Mouse (Mus musculus) c-Kit-negative CD71-positive TER-119-positive erythroid progenitor cells, embryonic 14.5 days (primary cell): ENCODE data around the gene Cbx5.

Source experiments
- DNase-seq: peaks from one replicate; pipeline ENCODE4 v3.0.0-alpha.2; 2013; ENCODE audit warnings: low read depth, low spot score

Cbx5 gene

DNA sequence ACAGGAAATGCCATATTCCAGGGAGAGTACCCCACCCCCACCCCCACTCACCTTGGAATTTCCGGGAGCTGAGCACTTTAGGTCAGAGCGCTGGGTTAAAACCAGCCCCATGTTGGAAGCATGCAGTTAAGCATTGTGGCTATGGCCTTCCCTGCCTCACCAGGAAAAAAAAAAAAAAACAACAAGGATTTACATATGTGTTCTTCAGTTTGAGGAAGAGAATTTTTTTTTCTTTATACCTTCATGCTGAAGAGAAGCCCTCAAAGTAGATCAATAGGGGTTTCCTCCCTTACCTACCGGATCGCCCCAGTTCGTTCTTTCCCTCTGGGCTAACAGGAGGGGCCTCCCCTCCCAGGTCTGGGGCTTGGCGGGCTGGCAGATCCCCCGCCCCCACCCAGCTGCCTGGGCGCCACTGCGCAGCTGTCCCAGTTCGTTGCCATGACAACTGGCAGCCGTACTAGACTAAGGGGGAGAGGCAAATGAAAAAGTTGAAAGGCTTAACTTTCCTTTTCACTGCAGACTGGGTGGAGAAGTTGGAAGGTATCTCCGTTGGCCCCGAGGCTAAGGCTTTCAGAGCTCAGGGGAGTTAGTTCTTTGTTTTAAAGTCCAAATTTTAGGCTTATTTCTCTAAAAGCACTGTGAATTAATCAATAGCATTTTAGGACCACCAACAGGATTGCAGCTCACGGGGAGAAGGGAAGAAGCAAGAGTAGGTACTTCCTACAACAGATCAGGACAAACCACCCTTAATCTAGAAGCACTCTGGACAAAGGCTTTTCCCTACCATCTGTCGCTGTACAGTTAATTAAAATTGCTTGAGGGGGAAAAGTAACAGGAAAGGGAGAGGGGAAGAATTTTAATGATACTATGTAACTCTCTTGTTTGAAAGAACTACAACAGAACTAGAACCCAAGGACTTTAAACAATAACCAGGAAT is 24.4 kb downstream of the Cbx5 start:
- peak; percentile 13 for DNase-seq

DNA sequence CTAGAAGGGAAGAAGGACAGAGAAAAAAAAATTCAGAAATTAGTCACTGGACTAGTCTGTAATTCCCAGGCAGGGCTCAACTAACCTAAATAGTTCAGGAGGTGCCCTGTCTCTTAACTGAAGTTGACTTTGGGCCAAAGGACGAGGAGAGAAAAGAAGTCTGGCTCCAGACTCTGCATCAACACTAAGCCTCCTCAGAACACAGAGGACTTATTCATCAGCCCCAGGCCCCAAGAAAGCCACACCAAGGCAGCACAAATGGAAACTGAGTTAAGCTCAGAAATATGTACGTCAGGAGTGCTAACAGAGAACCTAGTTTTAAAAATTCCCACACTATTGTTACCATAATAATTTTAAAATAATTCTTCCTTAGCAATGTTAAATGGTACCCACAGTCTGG is 25.5 kb downstream of the Cbx5 start:
- DNase-seq = no peak

DNA sequence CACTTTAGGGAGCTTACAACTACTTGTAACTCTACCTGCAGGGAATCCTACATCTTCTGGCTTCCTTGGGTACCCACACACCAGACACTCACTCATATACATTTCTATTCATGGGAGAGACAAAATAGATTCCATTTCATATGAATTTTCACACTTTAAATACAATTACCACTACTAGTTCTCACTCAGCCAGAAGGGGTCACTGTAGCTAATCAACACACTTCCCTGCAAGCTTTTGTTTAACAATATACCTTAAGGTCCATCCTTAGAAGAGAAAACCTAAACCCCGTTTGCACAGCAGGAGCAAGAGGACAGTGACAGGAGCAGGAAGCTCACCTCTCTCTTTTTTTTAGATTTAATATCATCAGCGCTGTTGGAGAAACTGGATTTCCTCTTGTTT is 34.5 kb downstream of the Cbx5 start:
- no peak for DNase-seq

DNA sequence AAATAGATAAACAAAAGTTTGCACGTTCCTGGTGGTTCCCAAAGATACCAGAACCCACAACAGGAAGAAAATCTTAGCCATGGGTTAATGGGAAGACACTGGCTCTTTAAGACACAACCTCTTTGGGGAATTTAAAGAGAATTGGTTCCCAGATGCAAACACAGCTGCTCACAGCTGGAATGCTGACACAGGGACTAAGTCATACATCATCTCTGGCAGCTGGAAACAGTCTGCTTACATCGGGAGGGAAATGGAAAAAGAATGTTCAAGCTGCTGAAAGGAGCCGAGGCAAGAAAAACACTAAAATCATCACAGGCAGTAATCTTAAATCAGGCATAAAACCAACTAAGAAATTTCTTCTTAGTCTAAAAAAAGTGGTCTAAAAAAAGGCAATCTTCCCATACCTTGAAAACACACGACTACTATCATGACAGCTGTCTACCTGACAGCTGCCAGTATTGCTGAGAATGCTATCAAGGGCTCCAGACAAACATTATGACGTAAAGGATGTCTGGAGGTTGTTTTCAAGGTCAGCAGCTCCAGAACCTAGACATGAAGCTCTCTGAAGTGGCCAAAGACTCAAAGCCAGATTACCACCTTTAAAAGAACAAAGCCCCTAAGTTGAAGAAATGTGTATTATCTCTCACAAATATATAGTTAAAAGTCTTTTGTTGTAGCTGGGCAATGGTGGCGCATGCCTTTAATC is 37.4 kb downstream of the Cbx5 start:
- DNase-seq = no peak

DNA sequence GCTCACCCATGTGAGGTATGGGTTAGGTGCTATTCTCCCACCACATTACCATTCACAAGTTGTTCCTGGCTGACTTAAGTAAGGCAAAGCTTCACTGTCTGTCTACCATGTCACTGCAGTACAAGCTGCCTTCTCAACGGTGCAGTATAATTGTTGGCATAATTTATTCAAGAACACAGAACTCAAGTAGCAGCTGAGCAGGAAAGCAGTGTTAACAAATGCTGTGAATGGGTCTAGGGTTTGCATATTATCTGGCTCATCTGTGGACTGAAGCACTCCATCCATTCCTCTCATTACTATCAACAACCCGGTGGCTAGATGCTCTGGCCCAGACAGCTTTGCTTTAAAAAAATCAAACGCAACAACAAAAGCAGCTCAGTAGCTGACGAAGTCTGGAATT is 41.8 kb downstream of the Cbx5 start:
- DNase-seq = no peak

DNA sequence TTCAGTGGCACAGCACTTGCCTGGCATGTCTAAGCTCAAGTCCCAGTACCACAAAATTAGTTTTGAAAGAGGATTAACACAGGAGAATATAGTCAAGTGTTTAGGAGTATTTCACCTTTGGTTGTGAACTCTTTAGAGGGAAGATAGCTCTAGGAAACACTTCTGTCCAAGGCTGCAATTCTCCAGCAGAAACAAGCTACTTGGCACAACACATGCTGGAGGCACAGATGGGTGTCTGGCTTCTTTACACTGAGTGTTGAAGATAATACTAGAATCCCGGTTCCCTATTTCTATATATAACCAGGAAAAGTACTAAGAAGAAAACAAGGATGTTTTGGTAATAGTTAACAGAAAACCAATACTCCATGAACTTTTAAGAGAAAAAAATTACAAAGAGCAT is 42.8 kb downstream of the Cbx5 start:
- DNase-seq = no peak

DNA sequence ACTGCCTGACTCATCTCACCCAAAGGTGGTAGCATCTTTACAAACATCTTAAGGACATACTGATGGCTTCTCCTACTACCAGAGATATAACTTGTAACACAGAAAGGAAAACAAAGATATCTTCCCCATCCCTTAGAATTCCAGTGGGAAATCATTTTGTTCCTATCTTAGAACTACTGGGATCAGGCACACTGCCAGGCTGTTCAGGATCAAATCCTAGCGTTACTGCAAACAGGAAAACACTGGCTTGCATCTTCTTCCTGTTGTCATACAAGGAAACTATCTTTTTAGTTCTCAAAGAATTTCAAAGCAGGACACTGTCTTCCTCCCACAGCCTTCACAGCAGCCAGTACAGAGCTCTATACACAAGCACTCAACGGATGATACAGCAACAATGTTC is 46.0 kb downstream of the Cbx5 start:
- no peak for DNase-seq

DNA sequence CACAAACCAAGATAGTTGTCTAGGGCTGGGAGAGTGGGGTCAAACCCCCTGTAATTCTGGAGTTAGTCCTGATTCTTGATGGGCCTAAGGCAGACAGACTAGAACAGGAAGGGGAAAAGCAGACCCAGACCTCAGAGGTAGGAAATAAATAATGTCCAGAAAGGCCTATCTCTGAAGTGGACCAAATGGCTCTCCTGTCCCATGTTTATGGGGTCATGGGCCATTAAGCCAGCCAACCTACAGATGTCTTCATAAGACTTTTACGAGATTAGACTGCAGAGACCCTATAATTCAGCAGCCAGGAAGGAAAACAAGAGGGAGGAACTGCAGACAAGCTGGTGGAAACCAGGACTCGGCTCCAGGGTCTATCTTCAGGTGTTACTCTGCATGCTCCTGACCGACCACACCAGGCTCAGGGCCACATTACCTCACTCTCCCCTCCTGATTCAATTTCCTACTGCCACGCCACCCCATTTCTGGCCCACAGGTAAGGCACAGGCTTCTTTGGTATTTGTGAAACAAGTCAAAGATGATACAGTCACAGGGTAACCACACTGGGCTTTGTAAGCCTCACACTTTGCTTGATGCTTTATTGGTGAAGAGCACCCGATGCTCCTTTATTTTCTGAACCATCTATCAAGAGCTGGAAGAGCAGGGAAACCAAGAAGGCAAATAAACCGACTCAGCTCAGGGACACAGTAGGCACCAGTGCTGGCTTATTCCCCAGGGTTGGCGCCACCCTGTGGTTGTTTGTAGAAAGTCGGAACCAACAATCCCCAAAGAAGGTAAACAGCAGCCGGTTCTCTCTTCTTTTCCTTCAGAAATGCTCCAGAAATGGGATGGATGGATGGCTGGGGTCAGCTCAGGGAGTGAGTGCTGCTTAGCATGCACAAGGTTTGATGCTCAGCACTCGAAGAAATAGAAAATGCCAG is 48.8 kb downstream of the Cbx5 start:
- DNase-seq = no peak

DNA sequence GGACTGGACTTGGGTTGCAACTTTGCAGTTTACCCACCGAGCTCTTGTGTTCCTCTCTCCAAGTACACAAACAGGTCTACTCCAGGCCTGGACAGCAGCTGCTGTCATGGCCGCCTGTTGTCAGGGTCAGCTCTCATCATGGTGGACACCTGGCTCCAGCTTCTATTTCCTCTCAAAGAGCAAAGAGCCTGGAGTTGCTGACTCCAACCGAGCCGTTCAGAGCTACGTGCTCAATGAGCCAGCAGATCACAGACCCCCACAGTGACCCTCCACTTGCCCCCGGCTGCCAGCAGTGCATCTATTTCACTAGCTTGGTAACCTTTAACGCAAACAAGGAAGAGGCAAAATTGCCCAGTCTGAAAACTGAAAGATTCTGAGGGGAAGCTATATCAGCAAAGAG is 49.5 kb downstream of the Cbx5 start:
- no peak for DNase-seq

DNA sequence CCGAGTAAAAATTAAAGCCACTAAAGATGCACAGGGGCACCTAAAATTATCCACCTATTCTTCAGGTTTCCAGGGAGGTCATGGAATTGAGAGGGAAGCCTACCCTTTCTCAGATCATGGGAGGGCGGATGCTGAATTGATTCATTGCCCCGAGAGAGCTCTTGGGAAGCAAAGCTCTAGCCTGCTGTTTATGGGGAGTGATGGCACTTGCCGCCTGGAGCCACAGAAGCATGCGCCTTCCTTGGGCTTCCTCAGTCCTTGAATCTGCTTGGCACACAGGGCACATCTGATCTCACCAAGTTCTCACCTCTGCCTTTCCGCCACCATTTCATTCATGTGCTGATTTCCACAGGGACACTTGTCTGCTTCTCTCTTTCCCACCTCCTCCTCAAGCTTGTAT is 51.8 kb downstream of the Cbx5 start:
- no peak for DNase-seq

DNA sequence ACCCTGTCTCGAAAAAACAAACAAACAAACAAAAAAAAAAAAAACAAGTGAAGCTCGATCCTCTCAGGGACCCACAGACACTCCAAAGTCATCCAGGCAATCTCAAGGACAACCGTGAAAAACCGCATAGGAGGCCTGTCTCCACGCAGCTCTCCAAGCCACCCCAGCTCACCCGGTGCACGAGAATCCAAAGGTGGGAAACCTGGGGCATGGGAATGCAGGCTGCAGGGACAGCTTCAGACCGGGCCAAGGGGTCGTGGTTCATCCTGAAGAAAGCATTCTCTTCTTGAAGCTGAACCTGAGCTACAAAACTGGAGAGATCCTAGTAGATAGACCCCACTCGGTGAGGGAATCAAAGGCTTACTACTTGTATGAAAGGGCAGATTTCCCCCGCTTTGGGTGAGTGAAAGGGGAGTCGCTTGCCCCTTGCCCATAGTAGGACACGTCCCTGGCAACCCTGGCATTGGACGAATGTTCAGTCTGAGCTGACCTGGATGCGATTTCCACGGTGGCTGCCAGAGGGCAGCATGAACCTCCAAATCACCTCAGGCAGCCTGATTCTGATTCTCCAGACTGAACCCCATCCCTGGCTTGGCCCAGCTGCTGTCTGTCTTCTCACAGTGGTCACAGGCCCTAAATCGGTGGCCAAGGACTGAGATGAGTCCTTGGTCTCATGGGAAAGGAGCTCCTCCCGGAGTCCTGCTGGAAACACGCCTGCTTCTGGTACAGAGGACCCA is 54.0 kb downstream of the Cbx5 start:
- DNase-seq = no peak

DNA sequence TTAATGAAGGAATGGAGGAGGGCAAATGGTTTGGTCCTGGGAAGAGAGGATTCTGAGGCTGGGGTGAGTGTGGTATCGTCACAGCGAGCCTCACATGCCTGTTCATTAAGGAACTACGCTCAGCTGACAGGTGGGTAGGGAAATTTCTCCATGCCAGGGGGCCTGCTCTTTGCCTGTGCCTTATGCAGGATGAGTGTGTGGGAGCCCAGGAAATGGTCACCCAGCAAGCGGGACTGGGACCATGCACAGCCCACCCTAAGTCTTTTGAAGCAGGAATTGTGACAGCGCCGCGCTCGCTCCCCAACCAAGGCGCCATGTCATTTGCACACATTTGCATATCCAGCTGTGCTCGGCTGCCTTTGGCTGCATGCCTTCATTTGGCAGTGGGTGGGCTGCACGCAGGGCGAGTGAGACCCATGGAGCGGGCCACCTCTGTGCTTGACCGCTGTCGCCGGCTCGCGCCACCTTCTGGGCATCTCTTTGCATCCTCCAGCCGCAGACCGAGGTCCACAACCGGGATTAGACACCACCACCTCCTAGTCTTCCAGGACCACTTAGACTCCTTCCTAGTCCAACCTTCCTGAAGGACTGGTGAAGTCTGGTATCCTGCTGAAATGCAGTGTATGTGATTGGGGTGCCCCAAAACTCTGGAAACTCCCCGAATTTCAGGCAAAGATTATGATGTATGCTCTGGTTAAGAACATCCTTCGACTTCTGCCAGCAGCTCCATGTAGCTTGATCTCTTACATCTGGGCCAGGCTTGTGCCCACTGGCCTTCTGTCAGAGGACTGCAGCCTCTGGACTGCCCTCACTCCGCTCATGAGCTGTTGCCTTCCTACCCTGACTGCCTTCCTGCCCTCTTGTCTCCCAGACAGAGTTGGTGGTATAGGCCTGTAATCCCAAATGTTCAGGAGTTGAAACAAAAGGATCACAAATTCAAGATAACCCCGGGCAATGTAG is 55.7 kb downstream of the Cbx5 start:
- no peak for DNase-seq

DNA sequence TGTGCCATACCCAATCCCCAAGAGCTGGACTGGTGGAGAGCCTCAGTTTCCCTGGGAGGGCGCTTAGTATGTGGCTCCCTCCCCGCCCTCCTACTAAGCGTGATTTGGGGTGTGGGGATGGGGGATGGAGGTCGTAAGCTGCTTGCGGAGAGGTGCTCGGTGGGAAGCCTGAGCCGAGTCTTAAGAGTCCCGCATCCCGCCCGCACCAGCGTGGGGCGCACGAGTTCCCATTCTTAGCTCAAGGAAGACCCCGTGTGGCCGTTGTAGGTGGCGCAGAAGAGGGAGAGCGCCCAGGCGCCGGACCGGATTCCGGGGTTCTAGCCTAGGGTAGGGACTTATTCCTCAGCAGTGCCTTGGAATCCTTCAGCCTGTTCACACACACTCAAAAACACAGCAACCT is 56.5 kb downstream of the Cbx5 start:
- DNase-seq = no peak

DNA sequence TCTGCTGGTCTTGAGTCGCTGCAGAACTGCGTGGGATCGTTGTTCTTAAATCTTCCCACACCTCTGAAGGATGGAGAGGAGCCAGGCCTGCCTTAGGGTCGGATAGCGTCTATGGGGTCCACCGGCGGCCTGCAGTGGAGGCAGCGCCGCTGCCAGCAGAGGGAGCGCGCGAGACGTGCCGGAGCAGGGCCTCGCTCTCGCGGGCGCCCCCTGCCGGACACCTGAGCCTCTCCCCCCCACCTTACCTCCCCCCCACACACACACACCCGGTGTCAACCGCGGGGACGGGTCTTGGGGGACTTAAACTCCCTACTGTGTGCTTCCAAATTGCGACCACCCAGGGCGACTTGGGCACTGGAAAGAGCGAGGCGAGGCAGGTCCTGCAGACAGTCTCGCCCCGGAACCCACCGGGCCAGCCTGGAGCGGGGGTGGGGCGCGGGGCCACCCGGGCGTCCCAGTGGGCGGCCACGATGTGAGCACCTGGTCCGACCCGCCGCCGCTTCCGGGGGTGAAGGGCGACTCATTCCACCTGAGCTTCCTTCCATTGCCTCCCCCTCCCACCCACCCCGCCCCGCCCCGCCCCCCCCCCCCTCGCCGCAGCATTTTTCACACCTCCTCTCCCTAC is 57.3 kb downstream of the Cbx5 start:
- peak; percentile 52 for DNase-seq

DNA sequence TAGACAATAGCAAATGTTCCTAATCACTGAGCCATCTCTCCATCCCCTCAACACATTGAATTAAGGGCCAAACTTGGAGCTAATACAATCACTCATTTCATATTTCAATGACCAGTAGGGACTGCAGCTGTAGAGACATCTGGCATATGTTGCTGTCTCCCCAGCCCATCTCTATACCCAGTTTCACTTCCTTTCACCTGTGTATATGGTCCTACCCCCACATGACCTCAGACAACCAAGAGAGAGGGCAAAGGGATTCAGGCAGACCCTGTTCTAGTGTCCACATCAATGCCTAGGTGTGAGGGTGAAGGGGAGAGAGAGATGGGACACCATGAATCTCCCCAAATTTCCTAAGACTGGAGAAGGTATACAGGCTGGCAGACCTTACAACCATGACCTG is 59.2 kb downstream of the Cbx5 start:
- no peak for DNase-seq

DNA sequence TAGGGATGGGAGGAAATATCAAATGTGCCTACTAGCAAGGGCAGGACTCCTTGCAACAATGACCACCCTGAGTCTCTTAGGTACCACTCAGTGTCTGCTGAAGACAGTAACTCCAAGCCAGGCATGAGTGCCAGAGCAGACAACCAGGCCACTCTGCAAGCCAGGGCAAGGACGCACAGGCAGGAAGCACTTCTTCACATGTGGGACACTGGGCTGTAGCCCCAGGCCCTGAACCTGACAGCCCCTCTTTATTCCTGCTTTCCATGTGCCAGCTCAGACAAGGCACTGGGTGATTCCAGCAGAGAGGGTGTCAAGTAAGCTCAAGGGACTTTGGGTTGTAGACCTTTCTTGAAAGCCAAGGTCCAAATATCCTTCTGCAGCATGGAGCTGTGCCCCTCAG is 60.8 kb downstream of the Cbx5 start:
- no peak for DNase-seq

DNA sequence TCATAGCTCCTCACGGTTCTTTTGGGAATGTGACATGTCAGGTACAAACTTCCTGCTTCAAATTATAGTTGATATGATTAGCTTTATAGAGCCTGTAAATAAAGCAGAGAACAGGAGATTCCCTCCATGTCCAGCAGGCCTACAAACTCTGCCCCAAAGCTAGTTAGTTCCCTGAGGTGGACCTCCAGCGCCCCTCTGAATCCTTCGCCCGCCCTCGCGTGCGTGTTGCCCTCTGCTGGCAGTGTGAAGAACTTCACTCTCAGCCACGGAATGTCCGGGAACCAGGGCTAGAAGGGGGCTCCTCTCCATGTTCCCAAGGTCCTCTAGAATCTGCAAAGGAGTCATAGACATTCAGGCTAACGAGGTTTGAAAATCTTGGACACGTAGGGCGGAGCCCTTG is 61.5 kb downstream of the Cbx5 start:
- DNase-seq = no peak

DNA sequence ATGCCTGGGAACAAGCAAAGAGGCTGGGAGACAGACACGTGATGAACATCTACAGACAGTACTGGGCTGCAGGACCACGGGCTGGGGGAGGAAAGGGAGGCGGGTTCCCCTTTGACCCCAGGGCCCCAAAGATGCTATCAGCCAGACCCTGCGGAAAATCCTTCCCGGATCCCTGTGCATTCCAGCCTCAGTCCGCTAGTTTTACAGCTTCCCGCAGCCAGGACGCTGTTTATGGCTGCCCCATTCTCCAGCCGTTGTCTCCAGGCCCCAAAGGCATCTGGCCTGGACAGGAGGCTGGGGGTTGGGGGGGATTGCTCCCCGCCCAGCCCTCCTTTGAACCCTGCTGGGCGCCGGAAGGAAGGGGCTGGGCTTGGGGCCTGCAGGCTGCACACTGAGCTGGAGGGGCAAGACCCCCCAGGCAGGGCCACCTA is 62.0 kb downstream of the Cbx5 start:
- no peak for DNase-seq

DNA sequence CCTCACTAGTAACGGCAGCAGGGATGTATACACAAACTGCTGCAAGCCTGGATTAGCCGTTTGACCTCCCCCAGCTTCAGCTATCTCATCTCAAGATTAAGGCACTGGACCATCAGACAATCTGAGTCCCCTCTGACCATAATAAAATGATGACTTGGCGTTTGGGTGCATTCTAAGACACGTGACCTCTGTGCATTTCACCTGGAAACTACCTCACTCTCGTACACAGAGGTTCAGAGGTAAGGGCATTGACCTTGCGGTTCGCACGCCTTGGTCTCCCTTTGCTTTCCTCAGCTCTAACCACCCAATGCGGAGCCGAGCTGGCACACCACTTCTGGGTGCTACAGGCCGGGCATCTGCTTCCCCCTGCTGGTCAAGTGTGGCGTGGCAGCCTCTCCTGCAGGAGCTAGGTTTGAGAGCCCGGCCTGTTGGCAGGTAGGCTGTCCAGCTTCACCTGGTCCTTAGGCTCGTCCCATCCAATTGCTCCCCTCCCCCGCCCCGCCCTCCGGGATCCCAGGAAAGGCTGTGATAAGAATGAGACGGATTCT is 62.7 kb downstream of the Cbx5 start:
- peak; percentile 57 for DNase-seq
